Mouse (Mus musculus) heart, postnatal 0 days (tissue): Measurements from ENCODE around the gene Rac1.

Experiments used
- CTCF ChIP-seq: IDR thresholded peaks from 2 replicates; pipeline ENCODE4 v1.5.1; 2016; ENCODE audit warnings: antibody characterized with exemption, control low read depth, low read depth
- EP300 ChIP-seq: IDR thresholded peaks from 2 replicates; pipeline ENCODE4 v1.6.1; 2016; ENCODE audit warnings: antibody characterized with exemption, low read depth

- TF ChIP-seq CTCF, result no peak
- no peak for TF ChIP-seq EP300
These were observed 22.8 kb downstream of the Rac1 start for GRCm38 (mm10) chr5:143505056-143505455.
